Mouse (Mus musculus) spleen, adult 12 weeks (tissue): ENCODE measurements around the gene Hcfc2.

Source experiments
- DNase-seq: peaks from one replicate; pipeline ENCODE4 v3.0.0; 2022; ENCODE audit warnings: low spot score

Hcfc2 gene

GRCm38 (mm10) chr10:82774841-82775240 is 78.9 kb downstream of the Hcfc2 start:
- DNase-seq: no peak

- DNase-seq: no peak
Measured at GRCm38 (mm10) chr10:82777075-82777474, 81.1 kb downstream of the Hcfc2 start.

- DNase-seq: no peak
Measured at GRCm38 (mm10) chr10:82777886-82778285, 81.9 kb downstream of the Hcfc2 start.

- no peak for DNase-seq
Measured at GRCm38 (mm10) chr10:82778791-82779549, 83.0 kb downstream of the Hcfc2 start.

- no peak for DNase-seq
Measured at GRCm38 (mm10) chr10:82779831-82780230, 83.9 kb downstream of the Hcfc2 start.

GRCm38 (mm10) chr10:82780322-82780721 is 84.4 kb downstream of the Hcfc2 start:
- no peak for DNase-seq

- no peak for DNase-seq
Measured at GRCm38 (mm10) chr10:82780816-82781215, 84.9 kb downstream of the Hcfc2 start.

GRCm38 (mm10) chr10:82782472-82782871 is 86.5 kb downstream of the Hcfc2 start:
- no peak for DNase-seq

GRCm38 (mm10) chr10:82789181-82789580 is 93.2 kb downstream of the Hcfc2 start:
- DNase-seq: no peak

GRCm38 (mm10) chr10:82790504-82790903 is 94.5 kb downstream of the Hcfc2 start:
- DNase-seq: no peak

- DNase-seq: no peak
Measured at GRCm38 (mm10) chr10:82791713-82792112, 95.8 kb downstream of the Hcfc2 start.
